Mouse (Mus musculus): Measurements from ENCODE around the gene Lrrc27. TPM values are rescaled to one million over a fixed set of nuclear protein-coding genes. Genes with fewer than 3 reads are reported as not detected.

Lrrc27 gene
- total RNA-seq (2018; cell fraction: chromatin; rRNA removed): 10 to 100 TPM in 25 of 26 experiments, 1 to 10 TPM in 1; 6.5 to 82.5 (median 31.4) TPM
- total RNA-seq (2018; cell fraction: cytosol; rRNA removed): 10 to 100 TPM; 20.5 to 77.7 (median 44.0) TPM
- 100 to 1,000 TPM in 2 of 26 experiments, 10 to 100 TPM in 23, 1 to 10 TPM in 1; 7.1 to 116 (median 41.1) TPM for total RNA-seq (2018; cell fraction: nucleus; rRNA removed)
- polyA plus RNA-seq (2018): 73.4 to 159 TPM (median 94.3 TPM) in 3 replicates

- WGBS (ENCODE audit: missing documents): 1% methylated on average over 52 of the region's 53 CpGs
- H3K36me3 ChIP-seq (ENCODE audit: inconsistent target): no peaks in the 10 kb centered on the region
- H3K4me3 ChIP-seq (ENCODE audit: inconsistent target): peak within 1 kb of the TSS; percentile 37
- peak within 1 kb of the TSS; percentile 89 for H3K27ac ChIP-seq
- H3K79me2 ChIP-seq (ENCODE audit: inconsistent target): no peaks in the 10 kb centered on the region
These were observed at the start of gene Lrrc27, which contains the start of gene Stk32c for GRCm38 (mm10) chr7:139212754-139213745. TSS of gene Lrrc27 (plus strand) at chr7:139212988. TSS of gene Stk32c (minus strand) at chr7:139213307.

- 57% methylated on average over 5 of the region's 5 CpGs for WGBS (ENCODE audit: missing documents)
- Histone ChIP-seq H3K27ac (no peak overlapping the region), H3K36me3 (ENCODE audit: inconsistent target) (no peaks in the 10 kb centered on the region), H3K4me3 (ENCODE audit: inconsistent target) (no peak overlapping the region), H3K79me2 (ENCODE audit: inconsistent target) (no peaks in the 10 kb centered on the region)
These were observed 48.4 kb upstream of the Lrrc27 start for GRCm38 (mm10) chr7:139164410-139164809.

- Histone ChIP-seq H3K4me3 (ENCODE audit: inconsistent target) (no peak overlapping the region), H3K27ac (no peak overlapping the region), H3K79me2 (ENCODE audit: inconsistent target) (no peaks in the 10 kb centered on the region), H3K36me3 (ENCODE audit: inconsistent target) (no peaks in the 10 kb centered on the region)
- 41% methylated on average over 4 of the region's 4 CpGs for WGBS (ENCODE audit: missing documents)
These were observed 43.6 kb upstream of the Lrrc27 start for GRCm38 (mm10) chr7:139169143-139169542.

- no peaks in the 10 kb centered on the region for H3K36me3 ChIP-seq (ENCODE audit: inconsistent target)
- no peaks in the 10 kb centered on the region for H3K79me2 ChIP-seq (ENCODE audit: inconsistent target)
- 90% methylated on average over 5 of the region's 5 CpGs for WGBS (ENCODE audit: missing documents)
- no peak overlapping the region for H3K27ac ChIP-seq
- H3K4me3 ChIP-seq (ENCODE audit: inconsistent target): no peak overlapping the region
These were observed 33.5 kb upstream of the Lrrc27 start for GRCm38 (mm10) chr7:139179299-139179698.

- Histone ChIP-seq H3K4me3 (ENCODE audit: inconsistent target) (no peak overlapping the region), H3K36me3 (ENCODE audit: inconsistent target) (no peaks in the 10 kb centered on the region), H3K27ac (no peak overlapping the region), H3K79me2 (ENCODE audit: inconsistent target) (no peaks in the 10 kb centered on the region)
- 79% methylated on average over 3 of the region's 3 CpGs for WGBS (ENCODE audit: missing documents)
These were observed 32.7 kb upstream of the Lrrc27 start for GRCm38 (mm10) chr7:139180058-139180457.

GRCm38 (mm10) chr7:139184396-139184795 lies 28.4 kb upstream of the Lrrc27 start:
- H3K4me3 ChIP-seq (ENCODE audit: inconsistent target): no peak overlapping the region
- WGBS (ENCODE audit: missing documents): 68% methylated on average over 4 of the region's 4 CpGs
- H3K27ac ChIP-seq: no peak overlapping the region
- no peaks in the 10 kb centered on the region for H3K79me2 ChIP-seq (ENCODE audit: inconsistent target)
- no peaks in the 10 kb centered on the region for H3K36me3 ChIP-seq (ENCODE audit: inconsistent target)

GRCm38 (mm10) chr7:139184846-139185245 lies 27.9 kb upstream of the Lrrc27 start:
- Histone ChIP-seq H3K36me3 (ENCODE audit: inconsistent target) (no peaks in the 10 kb centered on the region), H3K4me3 (ENCODE audit: inconsistent target) (no peak overlapping the region), H3K79me2 (ENCODE audit: inconsistent target) (no peaks in the 10 kb centered on the region), H3K27ac (no peak overlapping the region)
- WGBS (ENCODE audit: missing documents): 85% methylated on average over 7 of the region's 7 CpGs

GRCm38 (mm10) chr7:139185971-139186370 lies 26.8 kb upstream of the Lrrc27 start:
- Histone ChIP-seq H3K27ac (no peak overlapping the region), H3K79me2 (ENCODE audit: inconsistent target) (no peaks in the 10 kb centered on the region), H3K4me3 (ENCODE audit: inconsistent target) (no peak overlapping the region), H3K36me3 (ENCODE audit: inconsistent target) (no peaks in the 10 kb centered on the region)
- WGBS (ENCODE audit: missing documents): 66% methylated on average over 5 of the region's 5 CpGs

- 77% methylated on average over 8 of the region's 8 CpGs for WGBS (ENCODE audit: missing documents)
- Histone ChIP-seq H3K79me2 (ENCODE audit: inconsistent target) (no peaks in the 10 kb centered on the region), H3K27ac (no peak overlapping the region), H3K36me3 (ENCODE audit: inconsistent target) (no peaks in the 10 kb centered on the region), H3K4me3 (ENCODE audit: inconsistent target) (no peak overlapping the region)
These were observed 26.4 kb upstream of the Lrrc27 start for GRCm38 (mm10) chr7:139186436-139186835.

GRCm38 (mm10) chr7:139187277-139187676 lies 25.5 kb upstream of the Lrrc27 start:
- Histone ChIP-seq H3K36me3 (ENCODE audit: inconsistent target) (no peaks in the 10 kb centered on the region), H3K79me2 (ENCODE audit: inconsistent target) (no peaks in the 10 kb centered on the region), H3K27ac (no peak overlapping the region), H3K4me3 (ENCODE audit: inconsistent target) (no peak overlapping the region)
- 46% methylated on average over 7 of the region's 7 CpGs for WGBS (ENCODE audit: missing documents)

GRCm38 (mm10) chr7:139187771-139188633 lies 24.8 kb upstream of the Lrrc27 start:
- no peaks in the 10 kb centered on the region for H3K79me2 ChIP-seq (ENCODE audit: inconsistent target)
- H3K27ac ChIP-seq: no peak overlapping the region
- H3K4me3 ChIP-seq (ENCODE audit: inconsistent target): no peak overlapping the region
- WGBS (ENCODE audit: missing documents): 1% methylated on average over 85 of the region's 94 CpGs
- H3K36me3 ChIP-seq (ENCODE audit: inconsistent target): no peaks in the 10 kb centered on the region

GRCm38 (mm10) chr7:139188634-139189207 lies 24.1 kb upstream of the Lrrc27 start:
- H3K79me2 ChIP-seq (ENCODE audit: inconsistent target): no peaks in the 10 kb centered on the region
- H3K27ac ChIP-seq: no peak overlapping the region
- H3K4me3 ChIP-seq (ENCODE audit: inconsistent target): no peak overlapping the region
- WGBS (ENCODE audit: missing documents): 5% methylated on average over 23 of the region's 23 CpGs
- H3K36me3 ChIP-seq (ENCODE audit: inconsistent target): no peaks in the 10 kb centered on the region

- WGBS (ENCODE audit: missing documents): 94% methylated on average over 4 of the region's 4 CpGs
- H3K4me3 ChIP-seq (ENCODE audit: inconsistent target): no peak overlapping the region
- H3K27ac ChIP-seq: no peak overlapping the region
- H3K36me3 ChIP-seq (ENCODE audit: inconsistent target): no peaks in the 10 kb centered on the region
- H3K79me2 ChIP-seq (ENCODE audit: inconsistent target): no peaks in the 10 kb centered on the region
These were observed 22.2 kb upstream of the Lrrc27 start for GRCm38 (mm10) chr7:139190616-139191015.

- no peak overlapping the region for H3K4me3 ChIP-seq (ENCODE audit: inconsistent target)
- H3K27ac ChIP-seq: no peak overlapping the region
- no peaks in the 10 kb centered on the region for H3K79me2 ChIP-seq (ENCODE audit: inconsistent target)
- 71% methylated on average over 6 of the region's 6 CpGs for WGBS (ENCODE audit: missing documents)
- H3K36me3 ChIP-seq (ENCODE audit: inconsistent target): no peaks in the 10 kb centered on the region
These were observed 21.2 kb upstream of the Lrrc27 start for GRCm38 (mm10) chr7:139191619-139192018.

Data from macrophage (primary cell).